Mouse (Mus musculus): ENCODE results near the gene Prkra. TPM values are rescaled to one million over a fixed set of nuclear protein-coding genes. Genes with fewer than 3 reads are reported as not detected.

Prkra gene
- polyA plus RNA-seq, 1 experiment, result 25.6 TPM

- no peak for TF ChIP-seq EP300 (IDR thresholded peaks at IDR 0.05; ENCODE audit: insufficient read depth, low read depth, low read length)
- TF ChIP-seq CTCF (IDR thresholded peaks at IDR 0.05; ENCODE audit: low read depth, low read length), result no peak
- no peak for TF ChIP-seq POLR2A (IDR thresholded peaks at IDR 0.05; ENCODE audit: insufficient read depth, low read length)
- no peak overlapping the region for H3K9ac ChIP-seq (ENCODE audit: low read depth, poor library complexity, severe bottlenecking)
- H3K27me3 ChIP-seq (ENCODE audit: control insufficient read depth, insufficient read depth, low read length, poor library complexity, severe bottlenecking), result no peaks in the 10 kb centered on the region
- no peaks in the 10 kb centered on the region for H3K36me3 ChIP-seq (ENCODE audit: control insufficient read depth, insufficient read depth, low read length, poor library complexity, severe bottlenecking)
- no peaks in the 10 kb centered on the region for H3K9me3 ChIP-seq (replicated peaks; ENCODE audit: control insufficient read depth, insufficient read depth, low read length, poor library complexity, severe bottlenecking)
- H3K4me3 ChIP-seq (ENCODE audit: low read depth, low read length), result no peak overlapping the region
- H3K4me1 ChIP-seq (ENCODE audit: control insufficient read depth, insufficient read depth, low read length), result no peaks in the 10 kb centered on the region
- no peak overlapping the region for H3K27ac ChIP-seq (ENCODE audit: insufficient read depth, low read length)
Measured at GRCm38 (mm10) chr2:76667200-76667599, 19.4 kb upstream of the Prkra start.

DNA sequence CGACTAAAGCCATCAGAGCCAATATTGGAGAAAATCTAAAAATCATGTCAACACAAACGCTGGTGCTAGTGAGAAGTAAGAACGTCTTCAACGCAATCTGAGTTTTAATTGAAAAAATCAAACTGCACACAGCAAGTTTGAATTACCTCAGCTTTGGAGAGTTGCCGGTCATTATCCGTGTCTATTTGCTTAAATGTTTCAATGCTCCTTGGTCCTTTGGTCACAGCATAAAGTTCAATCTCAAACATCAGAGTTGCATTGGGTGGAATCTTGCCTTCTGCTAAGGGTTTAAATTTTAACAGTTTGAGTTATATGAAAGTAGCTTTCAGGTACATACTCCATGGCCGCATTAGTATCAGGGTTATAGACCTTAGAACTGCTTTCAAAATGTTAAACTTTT, 17.7 kb upstream of the Prkra start:
- no peak overlapping the region for H3K4me3 ChIP-seq (ENCODE audit: low read depth, low read length)
- H3K9me3 ChIP-seq (replicated peaks; ENCODE audit: control insufficient read depth, insufficient read depth, low read length, poor library complexity, severe bottlenecking), result no peaks in the 10 kb centered on the region
- H3K27ac ChIP-seq (ENCODE audit: insufficient read depth, low read length), result no peak overlapping the region
- TF ChIP-seq POLR2A (IDR thresholded peaks at IDR 0.05; ENCODE audit: insufficient read depth, low read length), result no peak
- TF ChIP-seq CTCF (IDR thresholded peaks at IDR 0.05; ENCODE audit: low read depth, low read length), result no peak
- no peak for TF ChIP-seq EP300 (IDR thresholded peaks at IDR 0.05; ENCODE audit: insufficient read depth, low read depth, low read length)
- no peak overlapping the region for H3K9ac ChIP-seq (ENCODE audit: low read depth, poor library complexity, severe bottlenecking)
- H3K4me1 ChIP-seq (ENCODE audit: control insufficient read depth, insufficient read depth, low read length), result no peaks in the 10 kb centered on the region
- H3K36me3 ChIP-seq (ENCODE audit: control insufficient read depth, insufficient read depth, low read length, poor library complexity, severe bottlenecking), result no peaks in the 10 kb centered on the region
- no peaks in the 10 kb centered on the region for H3K27me3 ChIP-seq (ENCODE audit: control insufficient read depth, insufficient read depth, low read length, poor library complexity, severe bottlenecking)

GRCm38 (mm10) chr2:76659419-76659818, 11.6 kb upstream of the Prkra start:
- no peak for TF ChIP-seq CTCF (IDR thresholded peaks at IDR 0.05; ENCODE audit: low read depth, low read length)
- TF ChIP-seq EP300 (IDR thresholded peaks at IDR 0.05; ENCODE audit: insufficient read depth, low read depth, low read length), result no peak
- TF ChIP-seq POLR2A (IDR thresholded peaks at IDR 0.05; ENCODE audit: insufficient read depth, low read length), result no peak
- no peaks in the 10 kb centered on the region for H3K4me1 ChIP-seq (ENCODE audit: control insufficient read depth, insufficient read depth, low read length)
- H3K9ac ChIP-seq (ENCODE audit: low read depth, poor library complexity, severe bottlenecking), result no peak overlapping the region
- no peaks in the 10 kb centered on the region for H3K9me3 ChIP-seq (replicated peaks; ENCODE audit: control insufficient read depth, insufficient read depth, low read length, poor library complexity, severe bottlenecking)
- H3K27me3 ChIP-seq (ENCODE audit: control insufficient read depth, insufficient read depth, low read length, poor library complexity, severe bottlenecking), result no peaks in the 10 kb centered on the region
- H3K4me3 ChIP-seq (ENCODE audit: low read depth, low read length), result no peak overlapping the region
- no peaks in the 10 kb centered on the region for H3K36me3 ChIP-seq (ENCODE audit: control insufficient read depth, insufficient read depth, low read length, poor library complexity, severe bottlenecking)
- H3K27ac ChIP-seq (ENCODE audit: insufficient read depth, low read length), result no peak overlapping the region

GRCm38 (mm10) chr2:76658551-76658950, 10.7 kb upstream of the Prkra start:
- TF ChIP-seq EP300 (IDR thresholded peaks at IDR 0.05; ENCODE audit: insufficient read depth, low read depth, low read length), result no peak
- no peak for TF ChIP-seq CTCF (IDR thresholded peaks at IDR 0.05; ENCODE audit: low read depth, low read length)
- H3K9me3 ChIP-seq (replicated peaks; ENCODE audit: control insufficient read depth, insufficient read depth, low read length, poor library complexity, severe bottlenecking), result no peaks in the 10 kb centered on the region
- H3K4me1 ChIP-seq (ENCODE audit: control insufficient read depth, insufficient read depth, low read length), result no peaks in the 10 kb centered on the region

DNA sequence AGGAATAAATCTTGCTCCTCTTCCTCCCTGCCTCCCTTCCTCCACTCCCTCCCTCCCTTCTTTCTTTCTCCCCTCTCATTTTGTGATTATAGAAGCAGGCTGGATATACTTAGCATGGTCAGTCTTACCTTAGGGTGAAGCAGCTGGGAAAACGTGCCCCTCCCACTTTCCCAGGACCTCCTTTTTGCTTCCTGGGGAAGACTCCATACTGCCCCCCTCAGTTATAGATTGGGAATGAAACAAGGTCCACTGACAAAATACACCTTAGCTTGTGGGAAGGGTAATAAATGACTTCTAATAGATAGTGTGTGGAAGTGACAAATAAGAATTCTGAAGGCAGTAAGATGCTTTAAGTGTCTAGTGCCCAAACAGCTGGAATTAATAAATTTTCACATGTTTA, 8.2 kb upstream of the Prkra start:
- H3K4me1 ChIP-seq (ENCODE audit: control insufficient read depth, insufficient read depth, low read length), result no peaks in the 10 kb centered on the region
- H3K9ac ChIP-seq (ENCODE audit: low read depth, poor library complexity, severe bottlenecking), result no peak overlapping the region
- no peaks in the 10 kb centered on the region for H3K27me3 ChIP-seq (ENCODE audit: control insufficient read depth, insufficient read depth, low read length, poor library complexity, severe bottlenecking)
- H3K9me3 ChIP-seq (replicated peaks; ENCODE audit: control insufficient read depth, insufficient read depth, low read length, poor library complexity, severe bottlenecking), result no peaks in the 10 kb centered on the region
- H3K36me3 ChIP-seq (ENCODE audit: control insufficient read depth, insufficient read depth, low read length, poor library complexity, severe bottlenecking), result no peaks in the 10 kb centered on the region
- no peak overlapping the region for H3K27ac ChIP-seq (ENCODE audit: insufficient read depth, low read length)
- H3K4me3 ChIP-seq (ENCODE audit: low read depth, low read length), result no peak overlapping the region
- TF ChIP-seq POLR2A (IDR thresholded peaks at IDR 0.05; ENCODE audit: insufficient read depth, low read length) (no peak), CTCF (IDR thresholded peaks at IDR 0.05; ENCODE audit: low read depth, low read length) (peak; percentile 42)

More at GRCm38 (mm10) chr2:76658551-76658950, 10.7 kb upstream of the Prkra start:
- no peak overlapping the region for H3K27ac ChIP-seq (ENCODE audit: insufficient read depth, low read length)
- no peaks in the 10 kb centered on the region for H3K27me3 ChIP-seq (ENCODE audit: control insufficient read depth, insufficient read depth, low read length, poor library complexity, severe bottlenecking)
- no peaks in the 10 kb centered on the region for H3K36me3 ChIP-seq (ENCODE audit: control insufficient read depth, insufficient read depth, low read length, poor library complexity, severe bottlenecking)
- no peak overlapping the region for H3K4me3 ChIP-seq (ENCODE audit: low read depth, low read length)
- no peak overlapping the region for H3K9ac ChIP-seq (ENCODE audit: low read depth, poor library complexity, severe bottlenecking)

DNA sequence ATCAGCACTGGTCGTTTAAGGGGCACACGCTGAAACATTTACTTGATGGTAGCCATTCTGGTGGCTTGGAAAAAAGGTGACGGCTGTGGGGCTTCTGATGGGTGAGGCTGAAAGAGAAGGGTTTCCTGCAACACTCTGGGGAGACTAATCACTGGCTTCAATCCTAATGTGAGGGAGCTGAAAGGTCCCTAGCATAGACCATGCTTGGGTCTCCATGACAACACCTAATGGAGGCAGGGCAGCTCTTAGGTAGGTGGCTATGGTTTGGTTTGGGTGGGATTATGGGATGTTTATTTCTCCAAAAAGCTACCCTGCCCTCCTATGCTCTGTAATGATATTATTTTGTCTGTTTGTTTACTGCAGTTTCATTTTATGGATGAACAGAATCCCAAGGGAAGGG, 7.6 kb upstream of the Prkra start:
- H3K27ac ChIP-seq (ENCODE audit: insufficient read depth, low read length), result no peak overlapping the region
- H3K9ac ChIP-seq (ENCODE audit: low read depth, poor library complexity, severe bottlenecking), result no peak overlapping the region
- H3K4me3 ChIP-seq (ENCODE audit: low read depth, low read length), result no peak overlapping the region
- no peaks in the 10 kb centered on the region for H3K4me1 ChIP-seq (ENCODE audit: control insufficient read depth, insufficient read depth, low read length)
- no peaks in the 10 kb centered on the region for H3K27me3 ChIP-seq (ENCODE audit: control insufficient read depth, insufficient read depth, low read length, poor library complexity, severe bottlenecking)
- H3K36me3 ChIP-seq (ENCODE audit: control insufficient read depth, insufficient read depth, low read length, poor library complexity, severe bottlenecking), result no peaks in the 10 kb centered on the region
- TF ChIP-seq EP300 (IDR thresholded peaks at IDR 0.05; ENCODE audit: insufficient read depth, low read depth, low read length) (no peak), POLR2A (IDR thresholded peaks at IDR 0.05; ENCODE audit: insufficient read depth, low read length) (no peak), CTCF (IDR thresholded peaks at IDR 0.05; ENCODE audit: low read depth, low read length) (no peak)
- no peaks in the 10 kb centered on the region for H3K9me3 ChIP-seq (replicated peaks; ENCODE audit: control insufficient read depth, insufficient read depth, low read length, poor library complexity, severe bottlenecking)

Measured in ES-Bruce4 (cell line).